Mouse (Mus musculus) ovary, postnatal 10 days (tissue): Measurements from ENCODE around the gene A630076J17Rik.

Experiments used
- DNase-seq: peaks from one replicate; pipeline ENCODE4 v3.0.0; 2022; ENCODE audit warnings: low spot score

A630076J17Rik gene

DNA sequence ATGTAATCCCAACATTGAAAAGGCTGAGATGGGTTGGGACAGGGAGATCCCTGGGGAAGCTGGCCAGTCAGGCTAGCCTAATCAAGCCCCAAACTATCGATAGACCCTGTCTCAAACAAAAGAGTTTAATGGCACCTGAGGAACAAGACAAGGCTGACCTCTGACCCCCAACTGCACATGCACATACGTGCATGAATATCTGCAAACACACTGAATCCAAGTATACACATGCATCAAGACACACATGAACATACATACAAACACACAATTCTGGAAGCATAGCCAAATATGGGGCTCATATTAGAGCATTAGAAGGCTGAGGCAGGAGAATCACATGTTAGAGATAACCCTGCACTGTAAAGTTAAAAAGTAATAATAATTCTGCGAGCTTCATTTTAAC lies 46.2 kb downstream of the A630076J17Rik start:
- DNase-seq: no peak

DNA sequence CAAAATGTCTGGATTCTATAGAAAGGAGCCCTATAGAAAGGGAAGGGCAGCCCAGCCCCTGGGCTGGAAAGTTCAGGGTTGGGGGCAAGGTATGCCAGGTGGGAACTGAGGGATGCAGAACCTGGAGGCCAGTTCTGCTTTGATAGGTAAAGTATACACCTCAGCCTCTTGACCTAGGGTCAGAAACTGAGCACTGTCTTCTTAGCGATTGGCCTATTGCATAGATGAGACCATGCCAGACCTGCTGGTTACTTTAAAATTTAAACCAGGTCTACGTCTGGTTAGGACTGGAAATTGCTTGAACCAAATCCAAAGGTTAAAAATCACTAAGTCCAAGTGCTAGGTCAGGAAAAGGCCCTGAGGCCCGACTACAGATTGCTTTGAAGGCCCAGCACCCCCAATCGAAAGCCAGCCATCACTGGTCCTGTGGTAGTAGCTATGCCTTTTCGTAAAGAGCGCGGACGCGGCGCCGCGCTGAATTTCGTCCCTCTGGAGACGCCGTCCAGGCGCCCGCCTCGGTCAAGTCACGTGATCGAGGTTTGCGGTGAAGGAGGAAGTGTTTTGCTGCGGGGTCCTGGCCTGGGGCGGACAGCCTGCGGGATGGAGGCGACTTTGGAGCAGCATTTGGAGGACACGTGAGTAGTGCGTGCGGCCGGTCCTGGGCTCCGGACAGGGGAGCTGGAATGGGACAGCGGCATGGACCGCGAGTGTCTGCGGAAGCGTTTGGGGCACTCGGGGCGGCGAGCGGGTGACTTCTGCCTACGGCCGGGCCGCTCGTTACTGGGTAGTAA lies 48.3 kb downstream of the A630076J17Rik start, which contains the start of gene Lamtor5:
Lamtor5 (plus strand) TSS at position 380 of the 791 bp plus-strand sequence.
- DNase-seq: peak; percentile 82
